Mouse (Mus musculus): Measurements from ENCODE around the gene Myl4. TPM values are rescaled to one million over a fixed set of nuclear protein-coding genes. Genes with fewer than 3 reads are reported as not detected.

Gene Myl4
- polyA plus RNA-seq, 1 experiment from 2014 or later = 0.84 TPM

DNA sequence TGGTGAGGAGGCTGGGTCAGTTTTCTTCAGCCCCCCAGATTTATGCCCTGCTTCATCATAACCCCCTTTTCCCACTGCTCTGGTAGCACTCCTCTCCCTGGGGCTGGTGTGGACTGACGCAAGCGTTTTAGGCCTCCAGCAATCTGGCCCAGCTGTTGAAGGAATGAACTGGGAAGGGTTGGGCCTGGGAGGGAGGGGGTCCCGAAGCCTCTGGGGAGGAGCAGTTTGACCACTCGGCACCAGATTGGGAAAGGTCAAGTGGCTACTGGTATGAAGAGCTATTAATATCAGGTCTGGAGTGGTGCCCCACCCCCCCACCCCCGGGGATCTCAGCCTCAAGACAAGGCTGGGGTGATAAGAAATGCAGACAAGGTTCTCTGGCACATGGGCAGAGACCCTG is 27.6 kb downstream of the Myl4 start:
- Histone ChIP-seq H3K9ac (ENCODE audit: low read length) (no peak overlapping the region), H3K27ac (ENCODE audit: low read depth, low read length) (no peak overlapping the region), H3K9me3 (ENCODE audit: control insufficient read depth, low read length) (no peaks in the 10 kb centered on the region), H3K36me3 (ENCODE audit: control insufficient read depth, insufficient read depth, low read length) (no peaks in the 10 kb centered on the region), H3K27me3 (ENCODE audit: control insufficient read depth, insufficient read depth, low read length) (no peaks in the 10 kb centered on the region), H3K4me2 (ENCODE audit: low read depth, low read length, severe bottlenecking) (no peak overlapping the region), H3K4me1 (replicated peaks; ENCODE audit: control insufficient read depth, insufficient read depth, low read length) (no peaks in the 10 kb centered on the region), H3K4me3 (ENCODE audit: low read depth, low read length) (no peak overlapping the region)
- WGBS = 69% methylated on average over 5 of the region's 5 CpGs
- ATAC-seq (replicated peaks; ENCODE audit: low FRiP score) (no peak), DNase-seq (ENCODE audit: low spot score) (no peak)

GRCm38 (mm10) chr11:104579084-104579483 is 28.6 kb downstream of the Myl4 start:
- no peak for ATAC-seq (replicated peaks; ENCODE audit: low FRiP score)

GRCm38 (mm10) chr11:104579575-104579974 is 29.1 kb downstream of the Myl4 start:
- no peak overlapping the region for H3K27ac ChIP-seq (ENCODE audit: low read depth, low read length)
- no peaks in the 10 kb centered on the region for H3K4me1 ChIP-seq (replicated peaks; ENCODE audit: control insufficient read depth, insufficient read depth, low read length)
- H3K9ac ChIP-seq (ENCODE audit: low read length) = no peak overlapping the region
- DNase-seq (ENCODE audit: low spot score) = peak; percentile 24
- no peaks in the 10 kb centered on the region for H3K9me3 ChIP-seq (ENCODE audit: control insufficient read depth, low read length)
- no peak for ATAC-seq (replicated peaks; ENCODE audit: low FRiP score)
- H3K36me3 ChIP-seq (ENCODE audit: control insufficient read depth, insufficient read depth, low read length) = no peaks in the 10 kb centered on the region
- H3K27me3 ChIP-seq (ENCODE audit: control insufficient read depth, insufficient read depth, low read length) = no peaks in the 10 kb centered on the region
- H3K4me3 ChIP-seq (ENCODE audit: low read depth, low read length) = no peak overlapping the region
- 92% methylated on average over 8 of the region's 8 CpGs for WGBS
- H3K4me2 ChIP-seq (ENCODE audit: low read depth, low read length, severe bottlenecking) = no peak overlapping the region

More at GRCm38 (mm10) chr11:104579084-104579483, 28.6 kb downstream of the Myl4 start:
- H3K4me1 ChIP-seq (replicated peaks; ENCODE audit: control insufficient read depth, insufficient read depth, low read length) = no peaks in the 10 kb centered on the region
- WGBS = 93% methylated on average over 9 of the region's 9 CpGs
- no peaks in the 10 kb centered on the region for H3K27me3 ChIP-seq (ENCODE audit: control insufficient read depth, insufficient read depth, low read length)
- no peaks in the 10 kb centered on the region for H3K9me3 ChIP-seq (ENCODE audit: control insufficient read depth, low read length)
- peak; percentile 24 for DNase-seq (ENCODE audit: low spot score)
- no peak overlapping the region for H3K4me2 ChIP-seq (ENCODE audit: low read depth, low read length, severe bottlenecking)
- no peak overlapping the region for H3K27ac ChIP-seq (ENCODE audit: low read depth, low read length)
- H3K36me3 ChIP-seq (ENCODE audit: control insufficient read depth, insufficient read depth, low read length) = no peaks in the 10 kb centered on the region
- H3K9ac ChIP-seq (ENCODE audit: low read length) = no peak overlapping the region
- H3K4me3 ChIP-seq (ENCODE audit: low read depth, low read length) = no peak overlapping the region

- Histone ChIP-seq H3K9ac (ENCODE audit: low read length) (no peak overlapping the region), H3K4me1 (replicated peaks; ENCODE audit: control insufficient read depth, insufficient read depth, low read length) (no peaks in the 10 kb centered on the region), H3K9me3 (ENCODE audit: control insufficient read depth, low read length) (no peaks in the 10 kb centered on the region), H3K27ac (ENCODE audit: low read depth, low read length) (no peak overlapping the region), H3K27me3 (ENCODE audit: control insufficient read depth, insufficient read depth, low read length) (no peaks in the 10 kb centered on the region), H3K4me3 (ENCODE audit: low read depth, low read length) (no peak overlapping the region), H3K4me2 (ENCODE audit: low read depth, low read length, severe bottlenecking) (no peak overlapping the region), H3K36me3 (ENCODE audit: control insufficient read depth, insufficient read depth, low read length) (no peaks in the 10 kb centered on the region)
- ATAC-seq (replicated peaks; ENCODE audit: low FRiP score) = no peak
- no peak for DNase-seq (ENCODE audit: low spot score)
- 82% methylated on average over 6 of the region's 6 CpGs for WGBS
Measured at GRCm38 (mm10) chr11:104580091-104580490, 29.6 kb downstream of the Myl4 start.

DNA sequence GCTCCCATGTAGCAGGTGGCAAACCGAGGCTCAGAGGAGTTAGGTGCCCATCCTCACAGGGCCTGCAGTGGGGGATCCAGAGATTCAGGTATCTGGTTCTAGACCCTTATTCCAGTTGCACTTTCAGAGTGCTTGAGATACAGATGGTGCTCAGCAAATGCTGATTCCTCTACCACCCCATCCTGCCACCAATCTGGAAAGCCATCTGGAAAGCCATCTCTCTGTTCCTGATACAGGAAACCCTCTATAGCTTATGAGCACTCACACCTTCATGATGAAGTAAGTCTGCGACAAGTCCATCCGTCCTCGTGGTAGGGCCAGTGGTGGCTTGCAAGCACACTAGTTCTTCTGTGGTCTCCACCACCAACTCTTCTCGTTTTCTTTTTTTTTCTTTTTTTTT is 30.1 kb downstream of the Myl4 start:
- no peak overlapping the region for H3K4me2 ChIP-seq (ENCODE audit: low read depth, low read length, severe bottlenecking)
- 93% methylated on average over 5 of the region's 5 CpGs for WGBS
- H3K9ac ChIP-seq (ENCODE audit: low read length) = no peak overlapping the region
- H3K4me1 ChIP-seq (replicated peaks; ENCODE audit: control insufficient read depth, insufficient read depth, low read length) = no peaks in the 10 kb centered on the region
- DNase-seq (ENCODE audit: low spot score) (no peak), ATAC-seq (replicated peaks; ENCODE audit: low FRiP score) (no peak)
- H3K9me3 ChIP-seq (ENCODE audit: control insufficient read depth, low read length) = no peaks in the 10 kb centered on the region
- H3K27me3 ChIP-seq (ENCODE audit: control insufficient read depth, insufficient read depth, low read length) = no peaks in the 10 kb centered on the region
- H3K4me3 ChIP-seq (ENCODE audit: low read depth, low read length) = no peak overlapping the region
- H3K27ac ChIP-seq (ENCODE audit: low read depth, low read length) = no peak overlapping the region
- H3K36me3 ChIP-seq (ENCODE audit: control insufficient read depth, insufficient read depth, low read length) = no peaks in the 10 kb centered on the region

- 76% methylated on average over 18 of the region's 18 CpGs for WGBS
- Histone ChIP-seq H3K27me3 (ENCODE audit: control insufficient read depth, insufficient read depth, low read length) (no peaks in the 10 kb centered on the region), H3K27ac (ENCODE audit: low read depth, low read length) (no peak overlapping the region), H3K4me3 (ENCODE audit: low read depth, low read length) (no peak overlapping the region), H3K36me3 (ENCODE audit: control insufficient read depth, insufficient read depth, low read length) (no peaks in the 10 kb centered on the region), H3K9me3 (ENCODE audit: control insufficient read depth, low read length) (no peaks in the 10 kb centered on the region), H3K9ac (ENCODE audit: low read length) (no peak overlapping the region), H3K4me2 (ENCODE audit: low read depth, low read length, severe bottlenecking) (no peak overlapping the region), H3K4me1 (replicated peaks; ENCODE audit: control insufficient read depth, insufficient read depth, low read length) (no peaks in the 10 kb centered on the region)
- ATAC-seq (replicated peaks; ENCODE audit: low FRiP score) (no peak), DNase-seq (ENCODE audit: low spot score) (no peak)
Measured at GRCm38 (mm10) chr11:104581446-104582307, 31.2 kb downstream of the Myl4 start.

DNA sequence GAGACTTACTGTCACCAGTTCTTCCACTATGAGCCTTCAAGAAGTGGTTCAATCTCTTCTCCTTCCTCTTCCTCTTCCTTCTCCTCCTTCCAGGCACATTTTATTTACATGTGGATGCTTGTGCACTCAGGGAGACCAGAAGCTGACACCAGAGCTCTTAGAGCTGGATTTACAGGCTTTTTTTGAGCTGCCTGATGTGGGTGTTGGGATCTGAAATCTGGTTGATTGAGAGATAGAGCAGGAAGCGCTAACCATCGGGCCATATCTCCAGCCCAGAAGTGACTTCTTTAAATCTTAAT is 31.8 kb downstream of the Myl4 start:
- H3K27me3 ChIP-seq (ENCODE audit: control insufficient read depth, insufficient read depth, low read length) = no peaks in the 10 kb centered on the region
- H3K4me2 ChIP-seq (ENCODE audit: low read depth, low read length, severe bottlenecking) = no peak overlapping the region
- 96% methylated on average over 2 of the region's 2 CpGs for WGBS
- no peaks in the 10 kb centered on the region for H3K9me3 ChIP-seq (ENCODE audit: control insufficient read depth, low read length)
- H3K27ac ChIP-seq (ENCODE audit: low read depth, low read length) = no peak overlapping the region
- H3K9ac ChIP-seq (ENCODE audit: low read length) = no peak overlapping the region
- H3K4me1 ChIP-seq (replicated peaks; ENCODE audit: control insufficient read depth, insufficient read depth, low read length) = no peaks in the 10 kb centered on the region
- H3K36me3 ChIP-seq (ENCODE audit: control insufficient read depth, insufficient read depth, low read length) = no peaks in the 10 kb centered on the region
- no peak for DNase-seq (ENCODE audit: low spot score)
- no peak for ATAC-seq (replicated peaks; ENCODE audit: low FRiP score)
- no peak overlapping the region for H3K4me3 ChIP-seq (ENCODE audit: low read depth, low read length)

DNA sequence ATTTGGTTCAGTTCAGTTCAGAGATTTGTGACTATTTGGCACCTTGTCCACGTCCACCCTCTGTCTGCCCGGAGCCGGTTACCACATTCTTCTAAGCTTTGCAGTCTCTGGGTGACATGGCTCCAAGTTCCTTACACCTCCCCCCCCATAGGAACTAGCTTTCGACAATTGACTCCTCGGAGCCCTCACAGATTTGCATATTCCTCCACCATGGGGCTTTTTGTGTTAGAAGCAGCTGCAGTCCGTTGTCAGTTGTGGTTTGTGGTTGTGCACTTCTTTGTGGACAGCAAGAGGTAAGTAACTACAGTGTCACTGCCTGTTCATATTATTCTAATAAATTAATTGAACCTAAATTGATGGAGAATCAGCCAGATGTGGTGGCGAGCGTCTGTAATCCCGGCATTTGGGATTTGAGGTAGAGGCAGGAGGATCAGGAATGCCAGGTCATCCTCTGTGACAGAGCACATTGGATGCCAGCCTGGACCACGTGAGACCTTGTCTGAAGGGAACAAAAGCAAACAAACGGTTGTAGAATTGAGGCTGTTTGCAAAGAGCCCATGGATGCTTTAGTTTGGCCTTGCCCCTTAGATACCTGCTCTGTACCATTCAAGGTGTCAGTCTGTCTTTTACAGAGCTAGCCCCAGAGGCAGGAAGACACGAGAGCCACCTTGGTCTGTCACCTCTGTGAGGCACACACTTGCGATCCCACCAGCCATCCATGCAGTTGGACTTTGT is 32.3 kb downstream of the Myl4 start:
- ATAC-seq (replicated peaks; ENCODE audit: low FRiP score) (no peak), DNase-seq (ENCODE audit: low spot score) (peak; percentile 20)
- no peaks in the 10 kb centered on the region for H3K27me3 ChIP-seq (ENCODE audit: control insufficient read depth, insufficient read depth, low read length)
- H3K4me3 ChIP-seq (ENCODE audit: low read depth, low read length) = no peak overlapping the region
- no peaks in the 10 kb centered on the region for H3K4me1 ChIP-seq (replicated peaks; ENCODE audit: control insufficient read depth, insufficient read depth, low read length)
- no peak overlapping the region for H3K27ac ChIP-seq (ENCODE audit: low read depth, low read length)
- no peak overlapping the region for H3K9ac ChIP-seq (ENCODE audit: low read length)
- 65% methylated on average over 13 of the region's 13 CpGs for WGBS
- H3K4me2 ChIP-seq (ENCODE audit: low read depth, low read length, severe bottlenecking) = no peak overlapping the region
- no peaks in the 10 kb centered on the region for H3K36me3 ChIP-seq (ENCODE audit: control insufficient read depth, insufficient read depth, low read length)
- H3K9me3 ChIP-seq (ENCODE audit: control insufficient read depth, low read length) = no peaks in the 10 kb centered on the region

Data from forebrain, embryonic 11.5 days (tissue).